Mouse (Mus musculus): ENCODE results near the gene Slc4a5. TPM values are rescaled to one million over a fixed set of nuclear protein-coding genes. Genes with fewer than 3 reads are reported as not detected.

The Slc4a5 gene
- polyA plus RNA-seq, 1 experiment, result 0.35 TPM

- no peak for TF ChIP-seq POLR2A (IDR thresholded peaks at IDR 0.05; ENCODE audit: extremely low read depth, insufficient read depth, low read length)
- TF ChIP-seq CTCF (IDR thresholded peaks at IDR 0.05; ENCODE audit: extremely low read depth, insufficient read depth, low read length), result peak; percentile 41
- H3K4me1 ChIP-seq (ENCODE audit: control insufficient read depth, insufficient read depth, low read length), result no peaks in the 10 kb centered on the region
- no peak overlapping the region for H3K27ac ChIP-seq (ENCODE audit: insufficient read depth, low read length)
- H3K4me3 ChIP-seq (ENCODE audit: insufficient read depth, low read length), result no peak overlapping the region
These were observed 59.3 kb downstream of the Slc4a5 start for GRCm38 (mm10) chr6:83278881-83279280.

GRCm38 (mm10) chr6:83280256-83280955 is 60.8 kb downstream of the Slc4a5 start:
- Histone ChIP-seq H3K4me3 (ENCODE audit: insufficient read depth, low read length) (no peak overlapping the region), H3K4me1 (ENCODE audit: control insufficient read depth, insufficient read depth, low read length) (no peaks in the 10 kb centered on the region), H3K27ac (ENCODE audit: insufficient read depth, low read length) (no peak overlapping the region)
- no peak for TF ChIP-seq POLR2A (IDR thresholded peaks at IDR 0.05; ENCODE audit: extremely low read depth, insufficient read depth, low read length)
- peak; percentile 33; the same call in 1 of the 2 replicates for TF ChIP-seq CTCF (IDR thresholded peaks at IDR 0.05; ENCODE audit: extremely low read depth, insufficient read depth, low read length)

DNA sequence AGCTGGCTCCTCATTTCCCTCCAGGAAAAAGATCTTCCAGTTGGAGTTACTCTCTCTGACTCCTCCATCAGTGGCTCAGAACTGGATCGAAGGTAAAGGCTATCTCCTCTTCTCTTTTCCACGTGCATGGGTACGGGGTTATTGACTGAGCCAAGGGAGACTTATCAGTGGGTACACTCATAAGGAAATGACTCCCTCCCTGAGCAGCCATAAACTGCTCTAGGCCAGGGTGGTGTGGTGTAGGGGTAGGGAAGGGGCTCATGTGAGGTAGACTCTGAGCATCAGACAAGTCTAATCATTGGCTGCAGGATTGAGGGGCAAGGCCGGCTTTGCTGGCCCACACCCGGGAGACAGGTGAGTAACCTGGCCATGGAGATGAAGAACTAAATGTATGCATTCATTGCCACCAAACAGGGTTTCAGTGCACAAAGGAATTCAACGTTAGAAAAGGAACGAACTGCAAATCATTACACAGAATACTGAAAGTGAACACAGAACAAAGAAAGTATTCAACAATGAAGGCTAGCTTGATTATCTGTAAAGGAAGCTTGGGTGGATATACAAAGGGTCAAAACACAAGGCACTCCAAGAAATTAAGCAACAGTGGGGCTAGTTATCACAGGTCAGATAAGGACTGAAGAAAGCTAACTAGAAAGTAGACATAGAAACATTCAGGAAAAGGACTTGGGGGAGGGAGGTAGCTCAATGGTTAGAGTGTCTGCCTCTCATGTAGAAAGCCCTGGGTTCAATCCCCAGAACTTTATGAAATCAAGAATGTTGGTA is 81.0 kb downstream of the Slc4a5 start:
- Histone ChIP-seq H3K27ac (ENCODE audit: insufficient read depth, low read length) (no peak overlapping the region), H3K4me1 (ENCODE audit: control insufficient read depth, insufficient read depth, low read length) (no peaks in the 10 kb centered on the region), H3K4me3 (ENCODE audit: insufficient read depth, low read length) (no peak overlapping the region)
- TF ChIP-seq CTCF (IDR thresholded peaks at IDR 0.05; ENCODE audit: extremely low read depth, insufficient read depth, low read length) (no peak), POLR2A (IDR thresholded peaks at IDR 0.05; ENCODE audit: extremely low read depth, insufficient read depth, low read length) (no peak)

DNA sequence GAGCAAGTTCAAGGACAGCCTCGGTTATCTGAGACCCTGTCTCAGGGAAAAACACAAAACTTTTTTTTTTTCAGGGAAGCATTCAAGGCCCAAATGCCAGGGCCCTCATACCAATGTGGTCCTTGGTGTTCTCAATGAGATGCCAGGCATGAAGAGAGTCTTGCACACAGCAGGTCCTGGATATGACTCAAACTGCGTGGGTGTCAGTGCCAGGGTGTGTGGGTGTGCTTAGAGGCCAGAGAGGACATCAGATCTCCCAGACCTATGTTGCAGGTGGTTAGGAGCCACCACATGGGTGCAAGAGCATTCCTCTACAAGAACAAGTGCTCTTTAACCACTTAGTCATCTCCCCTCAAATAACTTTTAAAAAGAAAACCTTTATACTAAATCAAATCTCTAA is 81.7 kb downstream of the Slc4a5 start:
- H3K4me1 ChIP-seq (ENCODE audit: control insufficient read depth, insufficient read depth, low read length), result no peaks in the 10 kb centered on the region
- no peak for TF ChIP-seq POLR2A (IDR thresholded peaks at IDR 0.05; ENCODE audit: extremely low read depth, insufficient read depth, low read length)
- no peak for TF ChIP-seq CTCF (IDR thresholded peaks at IDR 0.05; ENCODE audit: extremely low read depth, insufficient read depth, low read length)
- no peak overlapping the region for H3K27ac ChIP-seq (ENCODE audit: insufficient read depth, low read length)
- no peak overlapping the region for H3K4me3 ChIP-seq (ENCODE audit: insufficient read depth, low read length)

DNA sequence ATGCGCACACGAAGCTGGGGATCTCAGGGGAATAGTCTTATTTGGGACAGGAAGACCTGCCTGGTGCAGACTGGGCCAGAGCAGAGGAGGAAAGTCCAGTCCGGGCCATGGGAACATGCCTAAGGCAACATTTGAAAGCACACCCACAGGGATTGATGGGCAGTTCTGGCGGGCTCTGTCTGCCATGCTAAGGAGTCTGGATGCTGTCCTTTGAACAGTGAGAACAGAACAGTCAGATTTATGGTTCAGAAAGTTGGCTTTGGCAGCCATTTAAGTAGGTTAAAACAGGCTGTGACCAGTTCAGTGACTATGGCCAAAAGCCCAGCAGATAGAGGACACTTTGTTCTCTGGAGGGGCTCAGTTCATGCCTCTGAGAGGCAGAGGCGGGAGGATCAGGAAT is 82.6 kb downstream of the Slc4a5 start:
- no peaks in the 10 kb centered on the region for H3K4me1 ChIP-seq (ENCODE audit: control insufficient read depth, insufficient read depth, low read length)
- TF ChIP-seq POLR2A (IDR thresholded peaks at IDR 0.05; ENCODE audit: extremely low read depth, insufficient read depth, low read length) (no peak), CTCF (IDR thresholded peaks at IDR 0.05; ENCODE audit: extremely low read depth, insufficient read depth, low read length) (no peak)
- no peak overlapping the region for H3K27ac ChIP-seq (ENCODE audit: insufficient read depth, low read length)
- H3K4me3 ChIP-seq (ENCODE audit: insufficient read depth, low read length), result no peak overlapping the region

GRCm38 (mm10) chr6:83309017-83309416 is 89.4 kb downstream of the Slc4a5 start:
- Histone ChIP-seq H3K4me1 (ENCODE audit: control insufficient read depth, insufficient read depth, low read length) (no peaks in the 10 kb centered on the region), H3K27ac (ENCODE audit: insufficient read depth, low read length) (no peak overlapping the region), H3K4me3 (ENCODE audit: insufficient read depth, low read length) (no peak overlapping the region)
- TF ChIP-seq CTCF (IDR thresholded peaks at IDR 0.05; ENCODE audit: extremely low read depth, insufficient read depth, low read length) (no peak), POLR2A (IDR thresholded peaks at IDR 0.05; ENCODE audit: extremely low read depth, insufficient read depth, low read length) (no peak)

DNA sequence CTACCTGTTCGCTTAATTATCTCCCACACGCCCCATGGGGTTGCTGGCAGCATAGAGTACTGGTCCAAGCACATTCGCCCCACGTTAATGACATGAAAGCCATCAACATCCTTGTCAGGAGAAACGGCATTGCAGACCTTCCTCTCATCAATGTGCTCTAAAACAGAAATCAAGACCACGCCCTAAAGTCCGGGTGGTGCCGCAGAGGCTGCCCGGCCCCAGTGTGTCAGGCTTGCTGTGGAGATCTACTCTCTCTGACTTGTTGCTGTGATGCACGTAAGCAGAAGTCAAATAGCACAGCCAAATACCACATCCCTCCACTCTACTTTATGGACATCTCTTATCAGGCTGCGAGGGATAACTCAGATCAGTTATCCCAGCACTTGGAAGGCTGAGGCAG is 91.6 kb downstream of the Slc4a5 start:
- Histone ChIP-seq H3K4me3 (ENCODE audit: insufficient read depth, low read length) (no peak overlapping the region), H3K4me1 (ENCODE audit: control insufficient read depth, insufficient read depth, low read length) (no peaks in the 10 kb centered on the region), H3K27ac (ENCODE audit: insufficient read depth, low read length) (no peak overlapping the region)
- no peak for TF ChIP-seq POLR2A (IDR thresholded peaks at IDR 0.05; ENCODE audit: extremely low read depth, insufficient read depth, low read length)

GRCm38 (mm10) chr6:83312021-83312420 is 92.4 kb downstream of the Slc4a5 start:
- Histone ChIP-seq H3K27ac (ENCODE audit: insufficient read depth, low read length) (no peak overlapping the region), H3K4me3 (ENCODE audit: insufficient read depth, low read length) (no peak overlapping the region), H3K4me1 (ENCODE audit: control insufficient read depth, insufficient read depth, low read length) (no peaks in the 10 kb centered on the region)
- no peak for TF ChIP-seq CTCF (IDR thresholded peaks at IDR 0.05; ENCODE audit: extremely low read depth, insufficient read depth, low read length)
- no peak for TF ChIP-seq POLR2A (IDR thresholded peaks at IDR 0.05; ENCODE audit: extremely low read depth, insufficient read depth, low read length)

DNA sequence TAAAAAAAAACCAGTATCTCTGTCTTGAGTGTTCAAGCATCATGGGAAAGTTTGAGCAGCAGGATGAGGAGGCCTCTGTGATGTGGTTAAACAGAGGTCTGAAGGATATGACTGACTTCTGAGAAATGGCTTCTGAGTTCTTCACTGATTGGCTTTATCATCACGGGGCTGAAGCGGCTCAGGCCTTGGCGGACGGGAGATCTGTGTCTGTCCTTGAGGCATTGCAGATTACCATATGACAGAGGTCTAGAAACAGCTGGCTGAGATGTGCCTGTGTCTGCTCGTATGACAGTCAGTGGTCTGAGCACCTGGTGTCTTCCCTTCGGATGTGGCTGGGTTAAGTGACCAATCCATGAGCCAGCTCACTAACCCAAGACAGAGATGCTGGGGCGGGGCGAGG is 92.9 kb downstream of the Slc4a5 start:
- TF ChIP-seq CTCF (IDR thresholded peaks at IDR 0.05; ENCODE audit: extremely low read depth, insufficient read depth, low read length), result no peak
- no peak for TF ChIP-seq POLR2A (IDR thresholded peaks at IDR 0.05; ENCODE audit: extremely low read depth, insufficient read depth, low read length)
- Histone ChIP-seq H3K27ac (ENCODE audit: insufficient read depth, low read length) (no peak overlapping the region), H3K4me3 (ENCODE audit: insufficient read depth, low read length) (no peak overlapping the region), H3K4me1 (ENCODE audit: control insufficient read depth, insufficient read depth, low read length) (no peaks in the 10 kb centered on the region)

DNA sequence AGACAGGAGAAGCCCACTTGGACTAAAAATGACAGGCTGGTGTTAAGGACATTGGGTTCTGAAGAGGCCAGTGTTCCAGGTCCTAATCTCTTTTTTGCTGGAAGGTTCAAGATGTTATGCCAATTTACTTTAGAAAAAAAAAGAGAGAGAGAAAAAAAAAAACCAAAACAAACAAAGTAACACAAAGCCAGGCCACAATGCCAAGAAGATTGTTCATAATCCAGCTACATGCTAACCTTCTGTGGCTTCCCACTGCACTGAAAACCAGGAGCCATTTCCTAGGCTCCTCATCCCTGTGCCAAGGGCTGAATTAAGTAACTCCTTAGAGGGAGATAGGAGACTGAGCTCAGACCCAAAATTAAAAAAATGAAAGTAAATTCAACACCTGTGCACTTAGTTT is 95.7 kb downstream of the Slc4a5 start:
- Histone ChIP-seq H3K4me1 (ENCODE audit: control insufficient read depth, insufficient read depth, low read length) (no peaks in the 10 kb centered on the region), H3K27ac (ENCODE audit: insufficient read depth, low read length) (no peak overlapping the region), H3K4me3 (ENCODE audit: insufficient read depth, low read length) (no peak overlapping the region)
- no peak for TF ChIP-seq CTCF (IDR thresholded peaks at IDR 0.05; ENCODE audit: extremely low read depth, insufficient read depth, low read length)
- no peak for TF ChIP-seq POLR2A (IDR thresholded peaks at IDR 0.05; ENCODE audit: extremely low read depth, insufficient read depth, low read length)
